Mouse (Mus musculus) 3134 (cell line): ENCODE measurements at regions not wholly inside any gene's neighbourhood (a gene's known extent, or its start where the extent isn't known, plus 50 kb on each side); places are given as distances from the start of the nearest gene placed in this dataset.

ENCODE experiments used
- DNase-seq: peaks from one replicate; pipeline ENCODE4 v3.0.0-alpha.2; 2011; ENCODE audit warnings: low spot score; ENCODE audit not compliant: insufficient read length; ENCODE audit errors: extremely low read depth

- no peak for DNase-seq
Measured at GRCm38 (mm10) chr3:99447361-99447760, 207.2 kb downstream of the Tbx15 start.

DNA sequence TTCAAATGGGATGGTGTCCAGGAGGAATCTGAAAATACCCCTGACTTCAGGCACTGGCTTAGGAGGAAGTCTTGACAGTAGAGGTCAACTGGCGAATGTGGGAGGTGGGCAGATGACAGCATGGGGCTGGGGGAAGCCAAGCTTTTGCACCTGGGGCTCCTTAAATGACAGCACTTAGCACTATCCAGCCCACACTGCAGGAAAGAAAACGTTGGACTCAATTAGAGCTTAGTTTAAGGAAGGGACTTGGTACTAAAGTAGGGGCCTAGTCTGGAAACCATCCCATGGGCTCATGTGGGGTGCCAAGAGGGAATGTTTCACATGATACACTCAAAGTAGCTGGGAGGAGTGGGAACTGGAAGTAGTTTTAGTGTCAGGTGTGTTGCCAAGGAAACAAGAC is 207.6 kb downstream of the Tbx15 start:
- no peak for DNase-seq

DNA sequence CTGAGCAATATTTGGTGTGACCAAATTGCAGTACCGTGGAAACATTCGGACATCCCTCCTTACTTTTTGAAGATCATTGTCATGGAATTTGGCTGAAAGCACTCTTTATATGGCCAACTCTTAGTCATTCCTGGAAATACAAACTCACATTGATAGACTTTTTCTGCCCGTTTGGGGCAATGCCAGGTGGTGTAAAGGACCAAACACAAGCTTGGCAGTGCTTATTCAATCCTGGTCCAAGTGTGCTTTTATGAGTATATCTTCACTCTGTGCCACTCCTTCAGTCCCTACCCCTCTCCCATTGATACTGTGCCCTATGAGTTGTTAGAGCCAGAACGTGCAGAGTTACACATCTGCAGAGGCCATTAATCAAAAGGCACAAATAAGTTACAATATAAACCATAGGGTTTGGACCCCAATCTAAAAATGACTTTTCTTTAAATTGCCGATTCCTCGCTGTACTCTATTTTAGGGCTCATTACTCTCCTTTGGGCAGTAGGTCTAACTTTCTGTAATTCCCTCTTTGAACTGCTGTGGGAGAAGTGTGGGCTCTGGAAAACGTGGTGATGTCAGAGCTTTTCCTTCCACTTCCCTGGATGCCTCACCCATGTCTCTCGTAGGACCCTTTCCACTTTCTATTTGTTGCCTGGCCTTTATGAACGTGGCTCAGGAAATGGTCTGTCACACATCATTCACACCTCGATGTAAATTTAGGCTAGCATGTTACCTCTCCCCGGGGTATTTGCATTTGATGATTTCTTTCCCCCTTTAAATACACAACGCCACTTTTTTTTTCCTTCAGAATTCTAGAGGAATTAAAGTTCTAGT is 219.1 kb downstream of the Tbx15 start:
- DNase-seq, result no peak

DNA sequence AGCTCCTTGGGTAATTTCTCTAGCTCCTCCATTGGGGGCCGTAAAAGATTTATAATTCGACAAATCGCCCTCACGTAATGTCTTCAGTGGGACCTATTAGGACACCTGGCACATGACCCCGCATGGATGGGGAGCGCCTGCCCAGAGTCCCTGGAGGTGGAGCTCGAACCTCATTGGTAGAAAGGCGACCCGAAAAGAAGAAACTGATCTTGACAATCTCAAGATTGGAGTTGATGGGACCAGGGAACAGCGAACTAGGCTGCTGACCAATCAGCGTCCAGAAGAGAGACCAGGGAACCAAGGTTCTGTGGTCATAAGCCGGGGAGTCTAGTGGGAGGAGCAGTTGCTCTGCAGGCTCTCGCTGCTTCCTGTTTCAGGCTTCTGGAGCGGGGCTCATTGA is 259.8 kb downstream of the Tbx15 start:
- DNase-seq, result no peak

DNA sequence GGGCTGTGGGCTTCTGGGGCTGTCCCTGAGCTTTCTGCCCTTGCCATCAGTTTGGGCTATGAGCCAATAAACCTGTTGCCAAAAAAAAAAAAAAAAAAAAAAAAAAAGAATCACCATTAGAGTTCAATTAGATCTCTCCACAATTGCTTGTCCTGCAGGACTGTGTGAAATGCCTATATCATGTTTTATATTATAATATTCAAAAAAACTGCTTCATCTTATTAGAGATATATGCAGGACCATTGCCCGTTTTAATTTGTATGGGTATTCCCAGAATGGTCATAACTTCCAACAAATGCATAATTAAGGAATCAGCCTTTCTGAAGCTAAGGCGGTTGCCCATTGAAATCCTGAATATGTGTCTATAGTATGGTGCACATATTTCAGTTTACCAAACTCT is 264.6 kb downstream of the Tbx15 start:
- DNase-seq, result no peak

DNA sequence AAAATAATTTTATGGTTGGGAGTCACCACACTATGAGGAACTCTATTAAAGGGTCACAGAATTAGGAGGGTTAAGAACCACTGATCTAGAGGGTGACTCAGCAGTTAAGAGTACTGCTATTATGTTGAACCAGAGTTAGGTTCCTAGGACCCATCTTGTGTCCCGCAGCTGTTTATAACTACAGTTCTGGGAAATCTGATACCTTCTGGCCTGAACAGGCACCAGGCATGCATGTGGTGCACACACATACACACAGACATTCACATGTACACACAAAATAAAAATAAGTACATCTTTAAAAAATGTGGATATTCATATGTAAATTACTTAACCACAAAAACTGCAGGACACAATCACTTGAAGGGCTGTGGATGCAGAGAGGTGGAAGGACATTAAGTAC is 272.1 kb downstream of the Tbx15 start:
- no peak for DNase-seq

- no peak for DNase-seq
Measured at GRCm38 (mm10) chr3:99512933-99513332, 272.8 kb downstream of the Tbx15 start.

- no peak for DNase-seq
Measured at GRCm38 (mm10) chr3:99515751-99516150, 275.6 kb downstream of the Tbx15 start.

DNA sequence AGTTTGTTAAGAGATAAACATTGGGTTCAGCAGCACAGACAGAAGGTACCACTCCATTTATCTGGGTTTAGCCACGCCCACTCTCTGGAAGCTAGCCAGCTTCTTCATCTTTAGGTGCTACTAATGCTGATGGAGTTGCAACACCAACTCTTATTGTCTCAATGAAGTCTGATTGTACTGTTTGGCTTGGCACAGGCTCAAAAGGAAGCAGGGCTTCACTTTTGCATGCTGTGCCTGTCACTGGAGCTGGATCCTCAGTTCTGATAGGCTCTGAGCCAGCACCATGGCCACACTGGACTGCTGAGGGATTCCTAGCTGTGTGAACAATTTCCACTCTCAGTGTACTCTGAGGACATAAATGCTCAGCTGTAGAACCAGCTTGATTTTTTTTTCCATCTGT is 320.7 kb downstream of the Tbx15 start:
- DNase-seq, result no peak

DNA sequence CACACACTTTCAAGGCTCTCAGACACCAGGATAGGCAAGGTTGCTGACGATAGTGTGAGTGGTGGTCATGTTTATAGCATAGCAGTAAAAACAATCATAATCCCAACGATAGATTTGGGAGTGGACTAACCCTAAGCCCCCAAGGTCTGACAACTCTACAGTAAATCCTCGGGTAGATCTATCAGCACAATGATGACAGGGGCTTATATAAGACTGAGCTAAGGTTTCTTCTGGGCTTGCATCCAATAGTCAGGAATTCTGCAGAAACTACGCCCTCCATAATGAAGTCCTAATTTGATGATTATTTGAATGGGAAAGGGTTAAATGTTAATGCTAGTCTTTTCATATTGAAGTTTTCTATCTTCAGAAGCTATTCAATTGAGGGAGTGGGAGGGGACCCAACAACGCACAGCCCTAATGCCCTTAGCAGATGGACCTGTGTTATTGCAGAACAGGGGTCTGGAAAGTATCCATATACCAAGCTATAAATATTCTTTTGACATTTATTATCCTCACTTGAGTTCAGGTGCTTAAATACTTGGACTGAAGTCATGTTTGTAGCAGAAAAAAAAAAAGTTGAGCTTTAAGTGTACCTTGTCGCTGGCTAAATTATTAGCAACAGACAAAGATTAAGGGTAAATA is 311.8 kb upstream of the Spag17 start:
- no peak for DNase-seq

GRCm38 (mm10) chr3:99573977-99574373 is 311.2 kb upstream of the Spag17 start:
- no peak for DNase-seq

DNA sequence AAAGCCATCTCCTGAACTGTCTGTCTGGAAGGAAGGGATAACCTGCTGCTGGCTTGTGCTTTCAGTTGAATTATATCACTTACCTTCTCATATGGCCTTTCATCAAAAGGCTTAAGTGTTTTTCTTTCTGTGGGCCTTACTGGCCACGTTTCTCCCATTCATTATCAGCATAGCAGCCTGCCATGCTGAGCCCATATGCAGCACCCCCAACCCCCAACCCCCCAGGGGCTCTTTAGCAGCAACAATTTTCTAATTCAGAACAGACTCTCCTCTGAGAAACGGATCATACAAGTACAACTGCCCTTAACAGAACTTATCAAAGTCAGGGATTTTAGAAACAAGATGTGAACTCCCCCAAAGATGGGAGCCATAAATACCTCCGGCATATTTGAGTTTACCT is 282.5 kb upstream of the Spag17 start:
- no peak for DNase-seq

DNA sequence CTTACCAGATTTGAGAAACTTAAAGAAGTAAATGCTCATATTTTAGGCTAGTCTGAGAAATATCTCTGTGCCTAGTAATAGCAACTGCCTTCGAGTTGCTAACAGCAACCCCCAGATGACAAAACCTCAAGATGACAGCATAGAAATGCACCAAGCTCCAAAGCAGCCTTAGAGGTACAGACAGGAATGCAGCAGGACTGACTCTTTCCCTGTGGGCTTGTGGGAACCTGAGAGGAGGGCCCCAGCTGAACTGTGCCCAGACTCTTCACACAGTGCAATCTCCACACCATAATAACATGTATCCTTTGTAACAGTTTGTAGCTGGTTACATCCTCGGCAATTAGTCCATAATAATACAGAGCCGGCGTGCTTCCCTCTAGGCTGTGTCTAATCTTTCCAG is 252.9 kb upstream of the Spag17 start:
- DNase-seq, result no peak

- no peak for DNase-seq
Measured at GRCm38 (mm10) chr3:99641343-99642106, 243.7 kb upstream of the Spag17 start.

DNA sequence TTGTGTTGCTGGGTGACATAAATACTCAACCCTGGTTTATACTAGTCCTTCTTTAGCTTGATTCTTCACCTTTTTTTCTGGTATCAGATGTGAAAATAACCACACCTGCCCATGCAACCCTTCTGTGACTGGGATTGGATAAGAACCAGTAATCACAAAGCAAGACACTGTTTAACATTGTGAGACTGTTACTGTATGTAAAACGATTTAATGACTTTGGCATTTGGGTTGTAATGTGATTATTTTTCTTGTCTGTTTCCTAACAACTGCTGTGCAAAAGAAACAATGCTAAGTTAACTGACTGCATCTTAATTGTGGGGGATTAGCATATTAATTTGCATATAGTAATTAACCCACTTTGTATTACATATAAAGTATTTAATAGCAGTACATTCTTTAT is 240.3 kb upstream of the Spag17 start:
- DNase-seq, result no peak

GRCm38 (mm10) chr3:99645318-99645717 is 239.9 kb upstream of the Spag17 start:
- no peak for DNase-seq

GRCm38 (mm10) chr3:99657617-99658016 is 227.6 kb upstream of the Spag17 start:
- no peak for DNase-seq

GRCm38 (mm10) chr3:99663783-99664182 is 221.4 kb upstream of the Spag17 start:
- DNase-seq, result no peak

GRCm38 (mm10) chr3:99665363-99665762 is 219.8 kb upstream of the Spag17 start:
- no peak for DNase-seq

GRCm38 (mm10) chr3:99665902-99666768 is 219.1 kb upstream of the Spag17 start:
- no peak for DNase-seq

DNA sequence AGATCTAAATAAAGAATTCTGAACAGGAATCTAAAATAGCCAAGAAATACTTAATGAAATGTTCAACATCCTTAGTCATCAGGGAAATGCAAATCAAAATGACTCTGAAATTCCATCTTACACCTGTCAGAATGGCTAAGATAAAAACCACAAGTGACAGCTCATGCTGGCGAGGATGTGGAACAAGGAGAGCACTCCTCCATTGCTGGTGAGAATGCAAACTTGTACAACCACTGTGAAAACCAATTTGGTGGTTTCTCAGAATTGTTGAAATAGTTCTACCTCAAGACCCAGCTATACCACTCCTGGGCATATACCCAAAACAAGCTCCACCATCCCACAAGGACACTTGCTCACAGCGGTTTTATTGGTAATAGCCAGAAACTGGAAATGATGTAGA is 211.1 kb upstream of the Spag17 start:
- DNase-seq, result peak; percentile 76
